Mouse (Mus musculus) liver, postnatal 0 days (tissue): ENCODE results near the gene Stk32b.

Source experiments
- CTCF ChIP-seq: sonication (generic); IDR thresholded peaks from 2 replicates; pipeline ENCODE4 v1.5.1; 2016; ENCODE audit warnings: antibody characterized with exemption, low read depth
- EP300 ChIP-seq: IDR thresholded peaks from 2 replicates; pipeline ENCODE4 v1.6.1; 2016; ENCODE audit warnings: antibody characterized with exemption, low read depth, mild to moderate bottlenecking

GRCm38 (mm10) chr5:37467646-37468045 is 249.3 kb downstream of the Stk32b start:
- no peak for TF ChIP-seq CTCF
- TF ChIP-seq EP300, result no peak
